In the genomic region with DNA sequence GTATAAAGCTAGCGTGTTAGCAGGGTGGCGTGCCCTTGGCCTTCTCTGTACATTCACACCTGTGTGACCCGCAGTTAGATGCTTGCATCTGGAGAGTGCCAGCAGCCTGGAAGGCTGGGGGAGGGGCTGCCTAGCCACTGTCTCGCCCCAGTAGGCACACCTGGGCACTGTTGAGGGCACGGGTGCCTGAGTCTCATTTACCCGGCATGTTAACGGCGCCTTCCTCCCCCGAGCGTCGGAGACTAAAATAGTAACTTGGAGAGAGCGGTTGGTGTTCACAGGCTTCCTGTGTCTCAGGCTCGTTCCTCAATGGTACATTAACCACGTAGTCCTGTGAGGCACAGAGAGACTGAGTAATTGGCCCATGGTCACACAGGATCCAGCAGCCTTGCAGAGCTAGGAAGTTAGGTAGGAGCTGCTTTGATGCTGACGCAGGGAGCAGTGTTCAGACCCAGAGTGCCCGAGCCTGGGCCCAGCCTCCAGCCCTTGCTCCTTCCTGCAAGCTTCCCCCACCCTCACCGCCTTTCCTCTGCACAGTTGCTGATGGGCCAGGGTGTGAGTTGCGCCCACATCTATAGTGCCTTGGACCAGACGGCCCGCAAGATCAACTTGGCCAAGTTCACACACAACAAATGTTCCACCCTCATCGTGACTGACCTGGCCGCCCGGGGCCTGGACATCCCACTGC, we compare ENCODE assay signal across 11 mouse cellular contexts. TPM values are rescaled to one million over a fixed set of nuclear protein-coding genes. Genes with fewer than 3 reads are reported as not detected.
DNase-seq lines count a peak whose midpoint lies in the region; ATAC-seq and TF ChIP-seq lines count a peak whose summit lies in the region.
"Had no signal": no experiment of that assay in that cellular context is flagged by ENCODE, and none has a peak within 500 bp of the region (broad histone marks: within the 10 kb centered on the region; RNA-seq: fewer than 3 reads in every experiment).

No protein-coding gene starts in this region.

- H3K27me3 ChIP-seq in forebrain, postnatal 0 days (ENCODE audit: insufficient read depth, low read length) = no peaks in the 10 kb centered on the region
- no peaks in the 10 kb centered on the region for H3K27me3 ChIP-seq in forebrain, embryonic 10.5 days (ENCODE audit: poor library complexity, severe bottlenecking)
- no peaks in the 10 kb centered on the region for H3K27me3 ChIP-seq in kidney, adult 2 months (replicated peaks; ENCODE audit: control insufficient read depth, insufficient read depth, low read length)
- no peaks in the 10 kb centered on the region for H3K27me3 ChIP-seq in spleen, adult 2 months (ENCODE audit: control insufficient read depth, insufficient read depth, low read length)
- H3K27me3 ChIP-seq: embryonic facial prominence, embryonic 12.5 days had no signal

- no peak overlapping the region for H3K9ac ChIP-seq in forebrain, postnatal 0 days
- H3K9ac ChIP-seq: embryonic facial prominence, embryonic 12.5 days had no signal

- ATAC-seq in forebrain, postnatal 0 days = 0 out of 2 replicates have a peak, but pooled peaks have one; percentile 7

- H3K36me3 ChIP-seq in forebrain, postnatal 0 days (ENCODE audit: insufficient read depth) = peaks cover 72% of the 10 kb centered on the region
- H3K36me3 ChIP-seq in forebrain, embryonic 10.5 days (replicated peaks) = peaks cover 100% of the 10 kb centered on the region
- H3K36me3 ChIP-seq in kidney, adult 2 months (ENCODE audit: control insufficient read depth, insufficient read depth, low read length) = peaks cover 2% of the 10 kb centered on the region
- H3K36me3 ChIP-seq in spleen, adult 2 months (ENCODE audit: control insufficient read depth, insufficient read depth, low read length) = peaks cover 69% of the 10 kb centered on the region

- no peak overlapping the region for H3K4me2 ChIP-seq in forebrain, postnatal 0 days (ENCODE audit: low read depth)
- H3K4me2 ChIP-seq: embryonic facial prominence, embryonic 12.5 days had no signal

- WGBS in forebrain, postnatal 0 days = 84% methylated on average over 23 of the region's 23 CpGs
- 96% methylated on average over 23 of the region's 23 CpGs for WGBS in forebrain, embryonic 10.5 days
- WGBS in kidney, adult 2 months = 64% methylated on average over 23 of the region's 23 CpGs
- 30% methylated on average over 23 of the region's 23 CpGs for WGBS in spleen, adult 2 months

- H3K9me3 ChIP-seq in forebrain, postnatal 0 days (ENCODE audit: low read length) = no peaks in the 10 kb centered on the region
- no peaks in the 10 kb centered on the region; the same call in 1 of the 2 replicates for H3K9me3 ChIP-seq in forebrain, embryonic 10.5 days
- H3K9me3 ChIP-seq: embryonic facial prominence, embryonic 12.5 days had no signal

- no peaks in the 10 kb centered on the region for H3K4me1 ChIP-seq in forebrain, postnatal 0 days (ENCODE audit: insufficient read depth)
- H3K4me1 ChIP-seq in forebrain, embryonic 10.5 days = peaks cover 6% of the 10 kb centered on the region
- 0 out of 2 replicates have a peak, but pooled peaks cover 3% of the 10 kb centered on the region for H3K4me1 ChIP-seq in kidney, adult 2 months (ENCODE audit: control insufficient read depth, insufficient read depth, low read length)
- H3K4me1 ChIP-seq in spleen, adult 2 months (ENCODE audit: control insufficient read depth, insufficient read depth, insufficient read length) = peaks cover 15% of the 10 kb centered on the region; the same call in 1 of the 2 replicates

- no peak for DNase-seq in forebrain, postnatal 0 days
- no peak for DNase-seq in forebrain, embryonic 10.5 days (ENCODE audit: extremely low spot score, low spot score)
- peak; percentile 75 for DNase-seq in CD4-positive, CD25-positive, alpha-beta regulatory T cell, adult 2 months (ENCODE audit: low read depth, low spot score)
- DNase-seq in kidney, adult 2 months = peak; percentile 73
- peak; percentile 73 to 77 for DNase-seq in spleen, adult 2 months (ENCODE audit: low read depth in 1 of 2, low spot score in 2 of 2)
- no peak for DNase-seq in ovary, postnatal 14 days (ENCODE audit: low spot score)
- no peak for DNase-seq in c-Kit-positive CD71-positive TER-119-positive erythroid progenitor cells, embryonic 14.5 days (ENCODE audit: low spot score)
- no peak for DNase-seq in layer of hippocampus, adult 9-11 months

- TF ChIP-seq CTCF in forebrain, postnatal 0 days (IDR thresholded peaks at IDR 0.05; ENCODE audit: low read depth) = no peak
- no peak for TF ChIP-seq CTCF in kidney, adult 2 months (conservative IDR thresholded peaks at IDR 0.05; ENCODE audit: insufficient read depth, insufficient read length, low read depth, low read length)
- TF ChIP-seq CTCF in spleen, adult 2 months (IDR thresholded peaks at IDR 0.05; ENCODE audit: extremely low read depth, insufficient read depth, insufficient read length, insufficient replicate concordance) = no peak

- H3K27ac ChIP-seq in forebrain, postnatal 0 days (ENCODE audit: low read depth, low read length) = no peak overlapping the region
- H3K27ac ChIP-seq in forebrain, embryonic 10.5 days = no peak overlapping the region
- H3K27ac ChIP-seq in kidney, adult 2 months (ENCODE audit: insufficient read depth, low read depth, low read length) = peak overlapping the region; percentile 29; the same call in 1 of the 2 replicates
- H3K27ac ChIP-seq in spleen, adult 2 months (ENCODE audit: insufficient read depth, low read length) = peak overlapping the region; percentile 90
- H3K27ac ChIP-seq: embryonic facial prominence, embryonic 12.5 days; heart, adult 2 months had no signal

- no peak for TF ChIP-seq POLR2A in kidney, adult 2 months (IDR thresholded peaks at IDR 0.05; ENCODE audit: low read depth, low read length)
- TF ChIP-seq POLR2A in spleen, adult 2 months (IDR thresholded peaks at IDR 0.05; ENCODE audit: low read depth, low read length) = 0 out of 2 replicates have a peak, but pooled peaks have one; percentile 13

- H3K4me3 ChIP-seq in forebrain, postnatal 0 days (ENCODE audit: low read depth, low read length) = no peak overlapping the region
- H3K4me3 ChIP-seq in forebrain, embryonic 10.5 days = no peak overlapping the region
- H3K4me3 ChIP-seq in kidney, adult 2 months (ENCODE audit: insufficient read depth, low read depth, low read length) = no peak overlapping the region
- peak overlapping the region; percentile 44; the same call in 1 of the 2 replicates for H3K4me3 ChIP-seq in spleen, adult 2 months (ENCODE audit: extremely low read depth, insufficient read depth, insufficient read length)
- H3K4me3 ChIP-seq: embryonic facial prominence, embryonic 12.5 days; heart, adult 2 months had no signal

RNA-seq across cellular contexts. Expression of a gene that starts 8.7 kb away (rescaled TPM):
- 43.9 and 46.0 TPM in 2 replicates for total RNA-seq in forebrain, postnatal 0 days (2014; rRNA removed)
- polyA plus RNA-seq in forebrain, postnatal 0 days (2015; fragmentation: Nextera tagmentation; extraction: Ambion mirVana) = 35.5 and 40.0 TPM in 2 replicates
- polyA plus RNA-seq in forebrain, embryonic 10.5 days (2016; fragmentation: Nextera tagmentation; extraction: Ambion mirVana) = 63.3 and 64.1 TPM in 2 replicates
- 29.3 and 31.6 TPM in 2 replicates for polyA plus RNA-seq in kidney, adult 2 months (2012; rRNA removed)
- polyA plus RNA-seq in spleen, adult 2 months (2012; rRNA removed) = 80.8 and 131 TPM in 2 replicates

RNA-seq across cellular contexts. Expression of a gene that starts 8.8 kb away (rescaled TPM):
- total RNA-seq in forebrain, postnatal 0 days (2014; rRNA removed) = 24.1 and 36.5 TPM in 2 replicates
- 28.6 and 31.8 TPM in 2 replicates for polyA plus RNA-seq in forebrain, postnatal 0 days (2015; fragmentation: Nextera tagmentation; extraction: Ambion mirVana)
- polyA plus RNA-seq in forebrain, embryonic 10.5 days (2016; fragmentation: Nextera tagmentation; extraction: Ambion mirVana) = 16.5 and 17.8 TPM in 2 replicates
- 25.2 and 32.1 TPM in 2 replicates for polyA plus RNA-seq in kidney, adult 2 months (2012; rRNA removed)
- polyA plus RNA-seq in spleen, adult 2 months (2012; rRNA removed) = 8.0 and 8.8 TPM in 2 replicates

RNA-seq across cellular contexts. Expression of a gene that starts 12.8 kb away (rescaled TPM):
- total RNA-seq in forebrain, postnatal 0 days (2014; rRNA removed) = 1.9 and 2.1 TPM in 2 replicates
- polyA plus RNA-seq in forebrain, postnatal 0 days (2015; fragmentation: Nextera tagmentation; extraction: Ambion mirVana) = 0.68 and 1.2 TPM in 2 replicates
- not detected in 2 replicates for polyA plus RNA-seq in forebrain, embryonic 10.5 days (2016; fragmentation: Nextera tagmentation; extraction: Ambion mirVana)
- not detected in 2 replicates for polyA plus RNA-seq in kidney, adult 2 months (2012; rRNA removed)
- not detected in 2 replicates for polyA plus RNA-seq in spleen, adult 2 months (2012; rRNA removed)
- total RNA-seq: heart, adult 2 months; liver, adult 2 months had no signal
- polyA plus RNA-seq: embryonic facial prominence, embryonic 12.5 days; liver, adult 2 months had no signal

RNA-seq across cellular contexts. Expression of a gene that starts 27.4 kb away (rescaled TPM):
- total RNA-seq in forebrain, postnatal 0 days (2014; rRNA removed) = 25.9 and 36.8 TPM in 2 replicates
- 14.0 and 20.0 TPM in 2 replicates for polyA plus RNA-seq in forebrain, postnatal 0 days (2015; fragmentation: Nextera tagmentation; extraction: Ambion mirVana)
- polyA plus RNA-seq in forebrain, embryonic 10.5 days (2016; fragmentation: Nextera tagmentation; extraction: Ambion mirVana) = 0.21 and 0.24 TPM in 2 replicates
- 2.3 and 3.4 TPM in 2 replicates for polyA plus RNA-seq in kidney, adult 2 months (2012; rRNA removed)
- 14.9 and 18.9 TPM in 2 replicates for polyA plus RNA-seq in spleen, adult 2 months (2012; rRNA removed)
- total RNA-seq: heart, adult 2 months had no signal

RNA-seq across cellular contexts. Expression of a gene that starts 32.4 kb away (rescaled TPM):
- total RNA-seq in forebrain, postnatal 0 days (2014; rRNA removed) = 1.4 and 2.0 TPM in 2 replicates
- 1.4 and 1.8 TPM in 2 replicates for polyA plus RNA-seq in forebrain, postnatal 0 days (2015; fragmentation: Nextera tagmentation; extraction: Ambion mirVana)
- polyA plus RNA-seq in forebrain, embryonic 10.5 days (2016; fragmentation: Nextera tagmentation; extraction: Ambion mirVana) = 0.37 and 0.84 TPM in 2 replicates
- polyA plus RNA-seq in kidney, adult 2 months (2012; rRNA removed) = 2.1 and 2.5 TPM in 2 replicates
- 0.38 and 0.40 TPM in 2 replicates for polyA plus RNA-seq in spleen, adult 2 months (2012; rRNA removed)
- total RNA-seq: heart, adult 2 months had no signal

Comparison
In these comparisons a context has a peak if more than half of its experiments do, and no peak if none do; other contexts are left out.
1. DNase-seq: peak in CD4-positive, CD25-positive, alpha-beta regulatory T cell, adult 2 months (single experiment), kidney, adult 2 months (single experiment) and spleen, adult 2 months (2 of 2); none in forebrain, postnatal 0 days (single experiment), forebrain, embryonic 10.5 days (single experiment), ovary, postnatal 14 days (single experiment), c-Kit-positive CD71-positive TER-119-positive erythroid progenitor cells, embryonic 14.5 days (single experiment) and layer of hippocampus, adult 9-11 months (single experiment).
2. H3K27ac ChIP-seq: peak in kidney, adult 2 months (single experiment) and spleen, adult 2 months (single experiment); none in forebrain, postnatal 0 days (single experiment) and forebrain, embryonic 10.5 days (single experiment).